Mouse (Mus musculus): ENCODE measurements around the gene Eno2. TPM values are rescaled to one million over a fixed set of nuclear protein-coding genes. Genes with fewer than 3 reads are reported as not detected.

The Eno2 gene
- polyA plus RNA-seq, 1 experiment from 2014 or later: 210 TPM

- Histone ChIP-seq H3K9ac (ENCODE audit: low read depth, low read length) (no peak overlapping the region), H3K4me2 (ENCODE audit: low read length) (peak overlapping the region; percentile 76; the same call in 1 of the 2 replicates), H3K4me3 (ENCODE audit: low read length) (no peak overlapping the region), H3K9me3 (ENCODE audit: control insufficient read depth, low read length) (no peaks in the 10 kb centered on the region), H3K36me3 (ENCODE audit: control insufficient read depth, insufficient read depth, low read length) (peaks cover 12% of the 10 kb centered on the region), H3K27ac (ENCODE audit: low read depth, low read length) (peak overlapping the region; percentile 96), H3K27me3 (replicated peaks; ENCODE audit: control insufficient read depth, insufficient read depth, low read length) (no peaks in the 10 kb centered on the region), H3K4me1 (ENCODE audit: control insufficient read depth, insufficient read depth, low read depth, low read length) (peaks cover 22% of the 10 kb centered on the region)
- WGBS: 84% methylated on average over 10 of the region's 10 CpGs
- no peak for ATAC-seq
Measured at GRCm38 (mm10) chr6:124739231-124739796, 30.2 kb downstream of the Eno2 start.

GRCm38 (mm10) chr6:124738511-124739023 lies 30.9 kb downstream of the Eno2 start, which contains the start of gene Ptpn6:
TSS of gene Ptpn6 (minus strand) at chr6:124738714.
- peaks cover 8% of the 10 kb centered on the region; the same call in 1 of the 2 replicates for H3K36me3 ChIP-seq (ENCODE audit: control insufficient read depth, insufficient read depth, low read length)
- WGBS: 34% methylated on average over 15 of the region's 15 CpGs
- H3K4me2 ChIP-seq (ENCODE audit: low read length): no peak within 1 kb of the TSS
- peaks cover 22% of the 10 kb centered on the region for H3K4me1 ChIP-seq (ENCODE audit: control insufficient read depth, insufficient read depth, low read depth, low read length)
- ATAC-seq: no peak
- H3K27ac ChIP-seq (ENCODE audit: low read depth, low read length): peak within 1 kb of the TSS; percentile 15
- no peaks in the 10 kb centered on the region for H3K9me3 ChIP-seq (ENCODE audit: control insufficient read depth, low read length)
- no peak within 1 kb of the TSS for H3K4me3 ChIP-seq (ENCODE audit: low read length)
- H3K9ac ChIP-seq (ENCODE audit: low read depth, low read length): no peak within 1 kb of the TSS
- H3K27me3 ChIP-seq (replicated peaks; ENCODE audit: control insufficient read depth, insufficient read depth, low read length): no peaks in the 10 kb centered on the region

GRCm38 (mm10) chr6:124737040-124737439 lies 32.4 kb downstream of the Eno2 start:
- no peaks in the 10 kb centered on the region for H3K27me3 ChIP-seq (replicated peaks; ENCODE audit: control insufficient read depth, insufficient read depth, low read length)

GRCm38 (mm10) chr6:124734417-124734816 lies 35.1 kb downstream of the Eno2 start:
- Histone ChIP-seq H3K4me3 (ENCODE audit: low read length) (no peak overlapping the region), H3K9ac (ENCODE audit: low read depth, low read length) (no peak overlapping the region), H3K27me3 (replicated peaks; ENCODE audit: control insufficient read depth, insufficient read depth, low read length) (no peaks in the 10 kb centered on the region), H3K4me2 (ENCODE audit: low read length) (no peak overlapping the region), H3K36me3 (ENCODE audit: control insufficient read depth, insufficient read depth, low read length) (no peaks in the 10 kb centered on the region), H3K27ac (ENCODE audit: low read depth, low read length) (no peak overlapping the region), H3K4me1 (ENCODE audit: control insufficient read depth, insufficient read depth, low read depth, low read length) (peaks cover 7% of the 10 kb centered on the region), H3K9me3 (ENCODE audit: control insufficient read depth, low read length) (no peaks in the 10 kb centered on the region)
- 92% methylated on average over 3 of the region's 3 CpGs for WGBS
- ATAC-seq: no peak

More at GRCm38 (mm10) chr6:124737040-124737439, 32.4 kb downstream of the Eno2 start:
- Histone ChIP-seq H3K4me2 (ENCODE audit: low read length) (no peak overlapping the region), H3K4me1 (ENCODE audit: control insufficient read depth, insufficient read depth, low read depth, low read length) (peaks cover 21% of the 10 kb centered on the region), H3K36me3 (ENCODE audit: control insufficient read depth, insufficient read depth, low read length) (no peaks in the 10 kb centered on the region), H3K9ac (ENCODE audit: low read depth, low read length) (no peak overlapping the region), H3K27ac (ENCODE audit: low read depth, low read length) (no peak overlapping the region), H3K9me3 (ENCODE audit: control insufficient read depth, low read length) (no peaks in the 10 kb centered on the region), H3K4me3 (ENCODE audit: low read length) (no peak overlapping the region)
- no peak for ATAC-seq
- 91% methylated on average over 11 of the region's 11 CpGs for WGBS

GRCm38 (mm10) chr6:124732476-124733370 lies 36.8 kb downstream of the Eno2 start:
- 53% methylated on average over 19 of the region's 19 CpGs for WGBS

GRCm38 (mm10) chr6:124731038-124731437 lies 38.4 kb downstream of the Eno2 start:
- Histone ChIP-seq H3K4me3 (ENCODE audit: low read length) (no peak overlapping the region), H3K36me3 (ENCODE audit: control insufficient read depth, insufficient read depth, low read length) (no peaks in the 10 kb centered on the region), H3K9me3 (ENCODE audit: control insufficient read depth, low read length) (no peaks in the 10 kb centered on the region), H3K27me3 (replicated peaks; ENCODE audit: control insufficient read depth, insufficient read depth, low read length) (no peaks in the 10 kb centered on the region), H3K9ac (ENCODE audit: low read depth, low read length) (no peak overlapping the region), H3K4me1 (ENCODE audit: control insufficient read depth, insufficient read depth, low read depth, low read length) (no peaks in the 10 kb centered on the region), H3K4me2 (ENCODE audit: low read length) (no peak overlapping the region), H3K27ac (ENCODE audit: low read depth, low read length) (no peak overlapping the region)
- no peak for ATAC-seq
- 90% methylated on average over 7 of the region's 7 CpGs for WGBS

More at GRCm38 (mm10) chr6:124732476-124733370, 36.8 kb downstream of the Eno2 start:
- no peak overlapping the region for H3K9ac ChIP-seq (ENCODE audit: low read depth, low read length)
- no peak for ATAC-seq
- no peaks in the 10 kb centered on the region for H3K4me1 ChIP-seq (ENCODE audit: control insufficient read depth, insufficient read depth, low read depth, low read length)
- H3K9me3 ChIP-seq (ENCODE audit: control insufficient read depth, low read length): no peaks in the 10 kb centered on the region
- H3K27ac ChIP-seq (ENCODE audit: low read depth, low read length): no peak overlapping the region
- H3K4me3 ChIP-seq (ENCODE audit: low read length): no peak overlapping the region
- no peaks in the 10 kb centered on the region for H3K27me3 ChIP-seq (replicated peaks; ENCODE audit: control insufficient read depth, insufficient read depth, low read length)
- H3K36me3 ChIP-seq (ENCODE audit: control insufficient read depth, insufficient read depth, low read length): no peaks in the 10 kb centered on the region
- H3K4me2 ChIP-seq (ENCODE audit: low read length): no peak overlapping the region

GRCm38 (mm10) chr6:124729850-124730705 lies 39.4 kb downstream of the Eno2 start:
- Histone ChIP-seq H3K9ac (ENCODE audit: low read depth, low read length) (no peak overlapping the region), H3K36me3 (ENCODE audit: control insufficient read depth, insufficient read depth, low read length) (no peaks in the 10 kb centered on the region), H3K4me1 (ENCODE audit: control insufficient read depth, insufficient read depth, low read depth, low read length) (no peaks in the 10 kb centered on the region), H3K9me3 (ENCODE audit: control insufficient read depth, low read length) (no peaks in the 10 kb centered on the region), H3K27me3 (replicated peaks; ENCODE audit: control insufficient read depth, insufficient read depth, low read length) (no peaks in the 10 kb centered on the region), H3K4me2 (ENCODE audit: low read length) (no peak overlapping the region), H3K27ac (ENCODE audit: low read depth, low read length) (no peak overlapping the region), H3K4me3 (ENCODE audit: low read length) (no peak overlapping the region)
- WGBS: 83% methylated on average over 8 of the region's 8 CpGs
- ATAC-seq: no peak

GRCm38 (mm10) chr6:124728621-124729020 lies 40.9 kb downstream of the Eno2 start:
- 93% methylated on average over 10 of the region's 10 CpGs for WGBS
- Histone ChIP-seq H3K9ac (ENCODE audit: low read depth, low read length) (no peak overlapping the region), H3K27me3 (replicated peaks; ENCODE audit: control insufficient read depth, insufficient read depth, low read length) (no peaks in the 10 kb centered on the region), H3K4me3 (ENCODE audit: low read length) (no peak overlapping the region), H3K4me1 (ENCODE audit: control insufficient read depth, insufficient read depth, low read depth, low read length) (no peaks in the 10 kb centered on the region), H3K27ac (ENCODE audit: low read depth, low read length) (no peak overlapping the region), H3K4me2 (ENCODE audit: low read length) (no peak overlapping the region), H3K9me3 (ENCODE audit: control insufficient read depth, low read length) (no peaks in the 10 kb centered on the region), H3K36me3 (ENCODE audit: control insufficient read depth, insufficient read depth, low read length) (no peaks in the 10 kb centered on the region)
- no peak for ATAC-seq

Measured in hindbrain, embryonic 16.5 days (tissue).